In genomic region chr3:100747421-100748308, GRCm38 (mm10) we compare ENCODE assay signal across 11 mouse cellular contexts.
DNase-seq lines count a peak whose midpoint lies in the region; ATAC-seq lines count a peak whose summit lies in the region.
"Had no signal": no experiment of that assay in that cellular context is flagged by ENCODE, and none has a peak within 500 bp of the region (broad histone marks: within the 10 kb centered on the region; RNA-seq: fewer than 3 reads in every experiment).

No protein-coding gene starts in this region.

- H3K4me1 ChIP-seq in forebrain, embryonic 12.5 days = no peaks in the 10 kb centered on the region
- H3K4me1 ChIP-seq in forebrain, embryonic 15.5 days = no peaks in the 10 kb centered on the region
- no peaks in the 10 kb centered on the region for H3K4me1 ChIP-seq in limb, embryonic 11.5 days (ENCODE audit: control insufficient read depth, insufficient read depth, low read length)
- peaks cover 8% of the 10 kb centered on the region for H3K4me1 ChIP-seq in limb, embryonic 10.5 days
- H3K4me1 ChIP-seq in heart, embryonic 15.5 days (replicated peaks) = peaks cover 5% of the 10 kb centered on the region
- H3K4me1 ChIP-seq in neural tube, embryonic 15.5 days = peaks cover 25% of the 10 kb centered on the region; the same call in 1 of the 2 replicates

- 30% methylated on average over 15 of the region's 15 CpGs for WGBS in forebrain, embryonic 12.5 days
- WGBS in forebrain, embryonic 15.5 days = 30% methylated on average over 15 of the region's 15 CpGs
- WGBS in limb, embryonic 11.5 days = 43% methylated on average over 15 of the region's 15 CpGs
- WGBS in limb, embryonic 10.5 days = 57% methylated on average over 15 of the region's 15 CpGs
- 39% methylated on average over 15 of the region's 15 CpGs for WGBS in heart, embryonic 15.5 days
- WGBS in neural tube, embryonic 15.5 days = 28% methylated on average over 15 of the region's 15 CpGs

- H3K36me3 ChIP-seq in forebrain, embryonic 12.5 days (replicated peaks) = no peaks in the 10 kb centered on the region
- H3K36me3 ChIP-seq in forebrain, embryonic 15.5 days = no peaks in the 10 kb centered on the region
- H3K36me3 ChIP-seq in limb, embryonic 11.5 days (ENCODE audit: control insufficient read depth, insufficient read depth, low read length) = no peaks in the 10 kb centered on the region
- H3K36me3 ChIP-seq in limb, embryonic 10.5 days = no peaks in the 10 kb centered on the region
- no peaks in the 10 kb centered on the region for H3K36me3 ChIP-seq in heart, embryonic 15.5 days
- no peaks in the 10 kb centered on the region for H3K36me3 ChIP-seq in neural tube, embryonic 15.5 days

- H3K27me3 ChIP-seq in forebrain, embryonic 12.5 days = no peaks in the 10 kb centered on the region
- no peaks in the 10 kb centered on the region for H3K27me3 ChIP-seq in forebrain, embryonic 15.5 days
- no peaks in the 10 kb centered on the region for H3K27me3 ChIP-seq in limb, embryonic 11.5 days (ENCODE audit: control insufficient read depth, insufficient read depth, low read length)
- H3K27me3 ChIP-seq in limb, embryonic 10.5 days (ENCODE audit: low read depth, poor library complexity, severe bottlenecking) = no peaks in the 10 kb centered on the region
- H3K27me3 ChIP-seq in heart, embryonic 15.5 days = no peaks in the 10 kb centered on the region
- no peaks in the 10 kb centered on the region for H3K27me3 ChIP-seq in neural tube, embryonic 15.5 days (replicated peaks)

- H3K4me3 ChIP-seq in forebrain, embryonic 12.5 days (replicated peaks) = no peak overlapping the region
- H3K4me3 ChIP-seq in forebrain, embryonic 15.5 days = no peak overlapping the region
- no peak overlapping the region for H3K4me3 ChIP-seq in limb, embryonic 11.5 days (ENCODE audit: low read depth, low read length)
- H3K4me3 ChIP-seq in limb, embryonic 10.5 days = no peak overlapping the region
- H3K4me3 ChIP-seq in heart, embryonic 15.5 days = no peak overlapping the region
- no peak overlapping the region for H3K4me3 ChIP-seq in neural tube, embryonic 15.5 days (replicated peaks)
- H3K4me3 ChIP-seq: myocyte had no signal

- H3K9me3 ChIP-seq in forebrain, embryonic 12.5 days = no peaks in the 10 kb centered on the region
- H3K9me3 ChIP-seq in forebrain, embryonic 15.5 days = no peaks in the 10 kb centered on the region
- H3K9me3 ChIP-seq in limb, embryonic 11.5 days (ENCODE audit: control insufficient read depth, low read length) = no peaks in the 10 kb centered on the region
- H3K9me3 ChIP-seq in limb, embryonic 10.5 days (replicated peaks) = no peaks in the 10 kb centered on the region
- H3K9me3 ChIP-seq in heart, embryonic 15.5 days (replicated peaks) = no peaks in the 10 kb centered on the region
- no peaks in the 10 kb centered on the region for H3K9me3 ChIP-seq in neural tube, embryonic 15.5 days (replicated peaks)

- no peak for ATAC-seq in forebrain, embryonic 12.5 days (ENCODE audit: low FRiP score)
- no peak for ATAC-seq in forebrain, embryonic 15.5 days (replicated peaks)
- ATAC-seq in limb, embryonic 11.5 days (ENCODE audit: insufficient number of reproducible peaks, low FRiP score, low TSS enrichment, low read depth) = no peak
- peak; percentile 91 for ATAC-seq in heart, embryonic 15.5 days (replicated peaks; ENCODE audit: insufficient number of reproducible peaks, insufficient read depth, low FRiP score, low read depth)
- ATAC-seq in neural tube, embryonic 15.5 days (ENCODE audit: low FRiP score) = no peak

- no peak overlapping the region for H3K9ac ChIP-seq in forebrain, embryonic 12.5 days
- H3K9ac ChIP-seq in forebrain, embryonic 15.5 days (replicated peaks) = no peak overlapping the region
- H3K9ac ChIP-seq in limb, embryonic 11.5 days (ENCODE audit: low read length) = no peak overlapping the region
- H3K9ac ChIP-seq in heart, embryonic 15.5 days = no peak overlapping the region
- H3K9ac ChIP-seq in neural tube, embryonic 15.5 days (replicated peaks) = no peak overlapping the region

- H3K27ac ChIP-seq in forebrain, embryonic 12.5 days = peak overlapping the region; percentile 50
- H3K27ac ChIP-seq in forebrain, embryonic 15.5 days (replicated peaks) = no peak overlapping the region
- H3K27ac ChIP-seq in limb, embryonic 11.5 days (replicated peaks; ENCODE audit: low read depth, low read length) = no peak overlapping the region
- no peak overlapping the region for H3K27ac ChIP-seq in limb, embryonic 10.5 days
- peak overlapping the region; percentile 74 for H3K27ac ChIP-seq in heart, embryonic 15.5 days
- peak overlapping the region; percentile 28; the same call in 1 of the 2 replicates for H3K27ac ChIP-seq in neural tube, embryonic 15.5 days (replicated peaks)

- no peak overlapping the region for H3K4me2 ChIP-seq in forebrain, embryonic 12.5 days
- no peak overlapping the region for H3K4me2 ChIP-seq in forebrain, embryonic 15.5 days (replicated peaks)
- no peak overlapping the region for H3K4me2 ChIP-seq in limb, embryonic 11.5 days (ENCODE audit: low read depth, severe bottlenecking)
- 0 out of 2 replicates have a peak overlapping the region, but pooled peaks have one; percentile 11 for H3K4me2 ChIP-seq in heart, embryonic 15.5 days
- no peak overlapping the region for H3K4me2 ChIP-seq in neural tube, embryonic 15.5 days

- peak; percentile 46 for DNase-seq in limb, embryonic 11.5 days (ENCODE audit: low spot score)
- DNase-seq in limb, embryonic 10.5 days (ENCODE audit: low spot score) = no peak
- no peak for DNase-seq in gastrocnemius, postnatal 25 days
- DNase-seq in layer of hippocampus, postnatal 14 days (ENCODE audit: low spot score in 2 of 2) = no peak
- DNase-seq: adrenal gland, postnatal 10 days; right cerebral cortex, postnatal 25 days had no signal

Comparison
In these comparisons a context has a peak if more than half of its experiments do, and no peak if none do; other contexts are left out.
1. H3K27ac ChIP-seq: peak in forebrain, embryonic 12.5 days (single experiment), heart, embryonic 15.5 days (single experiment) and neural tube, embryonic 15.5 days (single experiment); none in forebrain, embryonic 15.5 days (single experiment), limb, embryonic 11.5 days (single experiment) and limb, embryonic 10.5 days (single experiment).